Mouse (Mus musculus) hindbrain, embryonic 11.5 days (tissue): ENCODE measurements at regions not wholly inside any gene's neighbourhood (a gene's known extent, or its start where the extent isn't known, plus 50 kb on each side); places are given as distances from the start of the nearest gene placed in this dataset.

ENCODE experiments used
- ATAC-seq: fragments of 200-750 bp; cut with Nextera tagmentation; 2 replicates; pipeline ENCODE4 v1.8.0; 2017; ENCODE audit warnings: mild to moderate bottlenecking, moderate TSS enrichment, moderate library complexity; ENCODE audit not compliant: low FRiP score
- DNase-seq: peaks from one replicate; pipeline ENCODE4 v3.0.0-alpha.2; 2015; ENCODE audit warnings: low spot score
- H3K27ac ChIP-seq: fragments of 300-500 bp; sonication (generic); 2 replicates; pipeline ENCODE4 v1.5.1; 2014; ENCODE audit warnings: mild to moderate bottlenecking, low read depth, low read length
- H3K27me3 ChIP-seq: fragments of 300-500 bp; sonication (generic); 2 replicates; pipeline ENCODE4 v1.6.1; 2014; ENCODE audit warnings: mild to moderate bottlenecking, low read length, moderate library complexity, mixed read lengths; ENCODE audit not compliant: control insufficient read depth, insufficient read depth
- H3K36me3 ChIP-seq: fragments of 300-500 bp; sonication (generic); 2 replicates; pipeline ENCODE4 v1.6.1; 2014; ENCODE audit warnings: mild to moderate bottlenecking, low read length, moderate library complexity, mixed read lengths; ENCODE audit not compliant: control insufficient read depth, insufficient read depth
- H3K4me1 ChIP-seq: fragments of 300-500 bp; sonication (generic); replicated peaks from 2 replicates; pipeline ENCODE4 v1.6.1; 2014; ENCODE audit warnings: low read length, mixed read lengths; ENCODE audit not compliant: control insufficient read depth, insufficient read depth
- H3K4me2 ChIP-seq: fragments of 300-500 bp; sonication (generic); replicated peaks from 2 replicates; pipeline ENCODE4 v1.6.1; 2014; ENCODE audit warnings: mild to moderate bottlenecking, low read depth, low read length
- H3K4me3 ChIP-seq: fragments of 300-500 bp; sonication (generic); 2 replicates; pipeline ENCODE4 v1.5.1; 2014; ENCODE audit warnings: low read depth, low read length
- H3K9ac ChIP-seq: fragments of 300-500 bp; sonication (generic); 2 replicates; pipeline ENCODE4 v1.6.1; 2014; ENCODE audit warnings: low read depth, low read length
- H3K9me3 ChIP-seq: fragments of 300-500 bp; sonication (generic); 2 replicates; pipeline ENCODE4 v1.6.1; 2016; ENCODE audit warnings: low read length; ENCODE audit not compliant: control insufficient read depth
- WGBS: fragments of 180-500 bp; shearing (Covaris S2); extraction: QIAGEN DNeasy Blood & Tissue Kit; methylation state at CpG from one replicate; pipeline ENCODE4 v1.1.7; 2014; 5-methylcytosine and 5-hydroxymethylcytosine counted together

DNA sequence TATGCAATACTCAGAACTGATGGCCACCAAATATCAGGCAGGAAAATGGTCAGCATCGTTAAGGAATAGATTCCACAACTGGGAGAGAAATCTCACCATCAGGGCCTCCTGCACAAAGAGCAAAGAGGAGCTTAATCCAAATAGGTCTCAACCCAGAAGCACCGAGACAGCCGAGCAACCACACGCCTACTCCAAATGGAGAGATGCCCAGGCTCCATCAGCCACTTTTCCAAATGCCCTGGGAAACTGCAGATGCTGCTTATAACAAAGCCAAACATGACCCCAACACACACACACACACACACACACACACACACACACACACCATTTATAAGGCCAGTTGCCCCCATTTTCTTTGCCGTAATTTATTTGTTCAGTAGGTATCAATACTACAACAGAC, 136.2 kb upstream of the Castor2 start:
- no peaks in the 10 kb centered on the region for H3K27me3 ChIP-seq
- no peaks in the 10 kb centered on the region for H3K36me3 ChIP-seq
- WGBS = 91% methylated on average over 5 of the region's 5 CpGs
- no peak for ATAC-seq
- no peaks in the 10 kb centered on the region for H3K4me1 ChIP-seq
- no peak overlapping the region for H3K9ac ChIP-seq
- H3K27ac ChIP-seq = no peak overlapping the region
- peaks cover 2% of the 10 kb centered on the region; the same call in 1 of the 2 replicates for H3K9me3 ChIP-seq
- no peak overlapping the region for H3K4me2 ChIP-seq
- DNase-seq = no peak
- H3K4me3 ChIP-seq = no peak overlapping the region

- no peaks in the 10 kb centered on the region for H3K9me3 ChIP-seq
- ATAC-seq (no peak), DNase-seq (no peak)
- no peak overlapping the region for H3K27ac ChIP-seq
- 79% methylated on average over 3 of the region's 3 CpGs for WGBS
- no peak overlapping the region for H3K4me2 ChIP-seq
- no peaks in the 10 kb centered on the region for H3K36me3 ChIP-seq
- H3K4me1 ChIP-seq = no peaks in the 10 kb centered on the region
- H3K4me3 ChIP-seq = no peak overlapping the region
- H3K9ac ChIP-seq = no peak overlapping the region
- H3K27me3 ChIP-seq = no peaks in the 10 kb centered on the region
Observed at GRCm38 (mm10) chr5:133940841-133941240, 158.7 kb upstream of the Castor2 start.

DNA sequence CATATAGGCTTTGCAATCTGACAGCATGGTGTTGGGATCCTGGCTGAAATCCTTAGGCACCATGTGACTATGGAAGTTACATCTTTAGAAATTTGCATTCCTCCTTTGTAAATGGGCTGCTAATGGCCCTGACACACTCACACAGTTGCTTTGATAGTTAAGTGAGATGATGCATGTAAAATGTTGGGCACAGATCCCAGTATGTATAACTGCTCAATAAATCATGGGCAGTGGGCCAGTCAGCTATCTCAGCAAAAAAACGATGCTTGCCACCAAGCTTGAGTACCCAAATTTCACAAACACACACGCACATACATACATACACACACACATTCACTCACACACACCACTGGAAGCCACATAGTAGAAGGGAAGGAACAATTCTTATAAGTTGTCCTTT, 159.5 kb upstream of the Castor2 start:
- H3K4me2 ChIP-seq = no peak overlapping the region
- H3K27ac ChIP-seq = no peak overlapping the region
- no peaks in the 10 kb centered on the region for H3K36me3 ChIP-seq
- WGBS = 83% methylated on average over 2 of the region's 2 CpGs
- H3K4me1 ChIP-seq = no peaks in the 10 kb centered on the region
- no peak overlapping the region for H3K9ac ChIP-seq
- H3K27me3 ChIP-seq = no peaks in the 10 kb centered on the region
- no peaks in the 10 kb centered on the region for H3K9me3 ChIP-seq
- DNase-seq (no peak), ATAC-seq (no peak)
- no peak overlapping the region for H3K4me3 ChIP-seq

GRCm38 (mm10) chr5:133937967-133938918, 161.3 kb upstream of the Castor2 start:
- no peaks in the 10 kb centered on the region for H3K27me3 ChIP-seq
- no peak overlapping the region for H3K4me2 ChIP-seq
- H3K9me3 ChIP-seq = no peaks in the 10 kb centered on the region
- WGBS = 64% methylated on average over 9 of the region's 9 CpGs
- H3K4me3 ChIP-seq = no peak overlapping the region
- H3K27ac ChIP-seq = 0 out of 2 replicates have a peak overlapping the region, but pooled peaks have one; percentile 62
- peak; percentile 25 for DNase-seq
- H3K36me3 ChIP-seq = no peaks in the 10 kb centered on the region
- H3K4me1 ChIP-seq = no peaks in the 10 kb centered on the region
- ATAC-seq = peak; percentile 47; the same call in 1 of the 2 replicates
- no peak overlapping the region for H3K9ac ChIP-seq

GRCm38 (mm10) chr5:133935451-133935850, 164.1 kb upstream of the Castor2 start:
- ATAC-seq (no peak), DNase-seq (no peak)
- no peaks in the 10 kb centered on the region for H3K36me3 ChIP-seq
- no peaks in the 10 kb centered on the region for H3K27me3 ChIP-seq
- H3K4me1 ChIP-seq = no peaks in the 10 kb centered on the region
- no peak overlapping the region for H3K4me3 ChIP-seq
- WGBS = 95% methylated on average over 6 of the region's 6 CpGs
- H3K9me3 ChIP-seq = no peaks in the 10 kb centered on the region
- H3K4me2 ChIP-seq = no peak overlapping the region
- no peak overlapping the region for H3K9ac ChIP-seq
- no peak overlapping the region for H3K27ac ChIP-seq

- no peak overlapping the region for H3K4me3 ChIP-seq
- no peaks in the 10 kb centered on the region for H3K4me1 ChIP-seq
- H3K4me2 ChIP-seq = no peak overlapping the region
- ATAC-seq (no peak), DNase-seq (no peak)
- no peaks in the 10 kb centered on the region for H3K9me3 ChIP-seq
- WGBS = 83% methylated on average over 6 of the region's 6 CpGs
- H3K27ac ChIP-seq = no peak overlapping the region
- H3K27me3 ChIP-seq = no peaks in the 10 kb centered on the region
- no peaks in the 10 kb centered on the region for H3K36me3 ChIP-seq
- no peak overlapping the region for H3K9ac ChIP-seq
Observed at GRCm38 (mm10) chr5:133935006-133935405, 164.5 kb upstream of the Castor2 start.

DNA sequence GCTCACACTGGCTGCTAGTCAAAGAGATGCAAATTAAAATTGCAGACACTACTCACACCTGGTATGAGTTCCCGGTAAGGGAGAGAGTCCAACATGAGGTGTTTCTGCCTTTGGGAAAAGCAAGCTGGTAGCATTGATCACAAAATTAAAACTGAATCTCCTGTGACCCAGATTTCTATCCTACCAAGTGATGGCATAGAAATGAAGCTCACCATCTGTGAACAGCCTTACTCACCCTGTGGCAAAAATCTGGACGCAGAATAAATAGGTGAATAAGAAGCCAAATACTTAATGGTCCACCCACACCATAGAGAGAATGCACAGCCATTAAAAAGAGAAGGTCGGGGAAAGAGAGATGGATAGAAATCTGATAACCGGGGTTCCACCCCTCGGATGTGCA, 169.4 kb upstream of the Castor2 start:
- Histone ChIP-seq H3K9ac (no peak overlapping the region), H3K27ac (no peak overlapping the region), H3K4me2 (no peak overlapping the region), H3K4me3 (no peak overlapping the region), H3K27me3 (no peaks in the 10 kb centered on the region), H3K4me1 (no peaks in the 10 kb centered on the region), H3K36me3 (no peaks in the 10 kb centered on the region), H3K9me3 (no peaks in the 10 kb centered on the region)
- ATAC-seq (no peak), DNase-seq (no peak)
- WGBS = 90% methylated on average over 5 of the region's 5 CpGs

DNA sequence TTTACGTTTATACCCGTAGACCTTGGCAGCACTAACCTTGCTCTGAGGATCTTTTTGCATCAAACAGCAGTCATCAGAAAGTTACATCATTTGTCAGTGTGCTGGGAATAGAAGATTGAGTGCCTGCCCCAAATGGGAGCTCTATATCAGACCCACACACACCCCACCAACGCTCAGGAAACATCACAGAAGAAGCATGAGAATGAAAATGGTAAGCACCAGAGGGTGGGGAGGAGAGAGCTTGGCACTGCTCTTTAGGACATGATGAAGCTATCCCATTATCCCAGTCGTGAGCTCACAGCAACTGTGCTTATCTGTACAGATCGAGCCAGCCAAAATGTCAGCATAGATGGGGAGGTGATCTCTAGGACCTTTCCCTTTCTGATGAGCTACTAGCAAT, 172.5 kb upstream of the Castor2 start:
- no peaks in the 10 kb centered on the region for H3K27me3 ChIP-seq
- no peak overlapping the region for H3K4me2 ChIP-seq
- no peak for ATAC-seq
- H3K36me3 ChIP-seq = no peaks in the 10 kb centered on the region
- H3K4me1 ChIP-seq = no peaks in the 10 kb centered on the region
- 87% methylated on average over 5 of the region's 5 CpGs for WGBS
- H3K9me3 ChIP-seq = no peaks in the 10 kb centered on the region; the same call in 1 of the 2 replicates
- DNase-seq = no peak
- H3K27ac ChIP-seq = no peak overlapping the region
- H3K4me3 ChIP-seq = no peak overlapping the region
- H3K9ac ChIP-seq = no peak overlapping the region
